13 mouse cellular contexts compared by ENCODE assay signal in the genomic region with DNA sequence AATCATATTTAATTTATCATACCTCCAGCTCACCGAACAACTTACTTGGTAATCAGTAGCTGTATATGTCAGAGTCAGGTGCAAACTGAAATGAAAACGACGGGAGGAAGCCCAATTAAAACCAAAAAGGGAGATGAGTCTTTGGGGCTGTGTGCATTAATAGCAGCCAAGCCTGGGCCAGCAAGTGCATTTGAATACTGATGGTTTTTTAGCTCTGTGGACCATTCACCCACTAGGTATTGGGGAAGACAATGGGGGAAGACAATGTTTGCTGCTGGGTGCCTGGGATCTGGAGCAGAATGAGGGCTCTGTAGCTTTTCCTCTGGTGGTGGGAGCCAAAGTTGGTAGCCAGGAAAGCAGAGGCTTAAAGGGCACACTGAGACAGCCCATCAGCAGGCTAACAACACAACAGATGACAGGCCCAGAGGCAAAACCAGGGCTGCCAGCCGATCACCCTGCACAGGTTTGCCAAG.
DNase-seq lines count a peak whose midpoint lies in the region; ATAC-seq and TF ChIP-seq lines count a peak whose summit lies in the region.
"Had no signal": no experiment of that assay in that cellular context is flagged by ENCODE, and none has a peak within 500 bp of the region (broad histone marks: within the 10 kb centered on the region; RNA-seq: fewer than 3 reads in every experiment).

No protein-coding gene starts in this region.

- no peak overlapping the region for H3K9ac ChIP-seq in forebrain, embryonic 11.5 days (ENCODE audit: low read length)
- no peak overlapping the region for H3K9ac ChIP-seq in forebrain, postnatal 0 days
- H3K9ac ChIP-seq in neural tube, embryonic 14.5 days (replicated peaks; ENCODE audit: low read depth, low read length), result no peak overlapping the region
- H3K9ac ChIP-seq: liver, embryonic 15.5 days had no signal

- TF ChIP-seq CTCF in forebrain, postnatal 0 days (IDR thresholded peaks at IDR 0.05; ENCODE audit: low read depth), result no peak
- no peak for TF ChIP-seq CTCF in gastrocnemius, adult 2 months (IDR thresholded peaks at IDR 0.05)

- 69% methylated on average over 4 of the region's 4 CpGs for WGBS in forebrain, embryonic 11.5 days
- 36% methylated on average over 4 of the region's 4 CpGs for WGBS in forebrain, postnatal 0 days
- 82% methylated on average over 4 of the region's 4 CpGs for WGBS in midbrain, embryonic 10.5 days
- 30% methylated on average over 4 of the region's 4 CpGs for WGBS in neural tube, embryonic 14.5 days

- H3K9me3 ChIP-seq in forebrain, embryonic 11.5 days (ENCODE audit: control insufficient read depth, low read length), result no peaks in the 10 kb centered on the region
- no peaks in the 10 kb centered on the region for H3K9me3 ChIP-seq in forebrain, postnatal 0 days (ENCODE audit: low read length)
- peaks cover 3% of the 10 kb centered on the region; the same call in 1 of the 2 replicates for H3K9me3 ChIP-seq in midbrain, embryonic 10.5 days (replicated peaks)
- H3K9me3 ChIP-seq in neural tube, embryonic 14.5 days (ENCODE audit: control insufficient read depth, low read length), result no peaks in the 10 kb centered on the region
- H3K9me3 ChIP-seq: liver, embryonic 15.5 days had no signal

- no peaks in the 10 kb centered on the region for H3K27me3 ChIP-seq in forebrain, embryonic 11.5 days (ENCODE audit: control insufficient read depth, insufficient read depth, low read length)
- no peaks in the 10 kb centered on the region for H3K27me3 ChIP-seq in forebrain, postnatal 0 days (ENCODE audit: insufficient read depth, low read length)
- H3K27me3 ChIP-seq in midbrain, embryonic 10.5 days (ENCODE audit: low read depth, poor library complexity, severe bottlenecking), result no peaks in the 10 kb centered on the region; the same call in 1 of the 2 replicates
- H3K27me3 ChIP-seq in neural tube, embryonic 14.5 days (ENCODE audit: control insufficient read depth, insufficient read depth, low read length), result no peaks in the 10 kb centered on the region
- H3K27me3 ChIP-seq: liver, embryonic 15.5 days had no signal

- no peak overlapping the region for H3K4me3 ChIP-seq in forebrain, embryonic 11.5 days (ENCODE audit: low read depth, low read length)
- H3K4me3 ChIP-seq in forebrain, postnatal 0 days (ENCODE audit: low read depth, low read length), result no peak overlapping the region
- no peak overlapping the region for H3K4me3 ChIP-seq in midbrain, embryonic 10.5 days
- no peak overlapping the region for H3K4me3 ChIP-seq in neural tube, embryonic 14.5 days (ENCODE audit: low read depth, low read length)
- H3K4me3 ChIP-seq in gastrocnemius, adult 2 months, result no peak overlapping the region
- H3K4me3 ChIP-seq: liver, embryonic 15.5 days had no signal

- DNase-seq in forebrain, embryonic 11.5 days (ENCODE audit: low spot score), result no peak
- DNase-seq in forebrain, postnatal 0 days, result no peak
- DNase-seq in midbrain, embryonic 10.5 days (ENCODE audit: low spot score), result no peak
- DNase-seq in ovary, postnatal 36 days (ENCODE audit: low spot score), result no peak
- no peak for DNase-seq in gastrocnemius, adult 2 months
- DNase-seq in lung, adult 18-20 months, result no peak
- DNase-seq: heart, adult 11 months; kidney, postnatal 14 days; lung, postnatal 36 days; thymus, postnatal 4 days had no signal

- H3K4me2 ChIP-seq in forebrain, embryonic 11.5 days (ENCODE audit: low read depth, low read length, severe bottlenecking), result no peak overlapping the region
- no peak overlapping the region for H3K4me2 ChIP-seq in forebrain, postnatal 0 days (ENCODE audit: low read depth)
- H3K4me2 ChIP-seq in neural tube, embryonic 14.5 days (ENCODE audit: low read depth, low read length), result no peak overlapping the region
- H3K4me2 ChIP-seq: liver, embryonic 15.5 days had no signal

- intact Hi-C loops in gastrocnemius, adult 2 months (cut with DNase I), result no loop called here

- peak; percentile 53; the same call in 1 of the 2 replicates for ATAC-seq in forebrain, embryonic 11.5 days (replicated peaks; ENCODE audit: low FRiP score)
- peak; percentile 42; the same call in 1 of the 2 replicates for ATAC-seq in forebrain, postnatal 0 days
- peak; percentile 80; the same call in 1 of the 2 replicates for ATAC-seq in neural tube, embryonic 14.5 days (ENCODE audit: low read depth)
- ATAC-seq: intestine, postnatal 0 days had no signal

- no peaks in the 10 kb centered on the region for H3K36me3 ChIP-seq in forebrain, embryonic 11.5 days (ENCODE audit: control insufficient read depth, insufficient read depth, low read length)
- no peaks in the 10 kb centered on the region for H3K36me3 ChIP-seq in forebrain, postnatal 0 days (ENCODE audit: insufficient read depth)
- H3K36me3 ChIP-seq in midbrain, embryonic 10.5 days, result no peaks in the 10 kb centered on the region
- H3K36me3 ChIP-seq in neural tube, embryonic 14.5 days (ENCODE audit: control insufficient read depth, insufficient read depth, low read length), result no peaks in the 10 kb centered on the region
- H3K36me3 ChIP-seq: liver, embryonic 15.5 days had no signal

- peak overlapping the region; percentile 64 for H3K27ac ChIP-seq in forebrain, embryonic 11.5 days (ENCODE audit: low read depth, low read length)
- peak overlapping the region; percentile 5; the same call in 1 of the 2 replicates for H3K27ac ChIP-seq in forebrain, postnatal 0 days (ENCODE audit: low read depth, low read length)
- H3K27ac ChIP-seq in midbrain, embryonic 10.5 days (replicated peaks), result peak overlapping the region; percentile 65
- H3K27ac ChIP-seq in neural tube, embryonic 14.5 days (ENCODE audit: low read depth, low read length), result peak overlapping the region; percentile 60
- no peak overlapping the region for H3K27ac ChIP-seq in gastrocnemius, adult 2 months
- H3K27ac ChIP-seq: liver, embryonic 15.5 days had no signal

- no peaks in the 10 kb centered on the region for H3K4me1 ChIP-seq in forebrain, embryonic 11.5 days (replicated peaks; ENCODE audit: control insufficient read depth, insufficient read depth, low read length)
- H3K4me1 ChIP-seq in forebrain, postnatal 0 days (ENCODE audit: insufficient read depth), result no peaks in the 10 kb centered on the region
- peaks cover 11% of the 10 kb centered on the region for H3K4me1 ChIP-seq in midbrain, embryonic 10.5 days
- H3K4me1 ChIP-seq in neural tube, embryonic 14.5 days (ENCODE audit: control insufficient read depth, insufficient read depth, low read length), result no peaks in the 10 kb centered on the region
- H3K4me1 ChIP-seq: liver, embryonic 15.5 days had no signal
